Mouse (Mus musculus): ENCODE results near the gene Klhdc3. TPM values are rescaled to one million over a fixed set of nuclear protein-coding genes. Genes with fewer than 3 reads are reported as not detected.

The Klhdc3 gene
- total and polyA plus RNA-seq, 3 experiments, result 19.5 to 126 (median 72.3) TPM

DNA sequence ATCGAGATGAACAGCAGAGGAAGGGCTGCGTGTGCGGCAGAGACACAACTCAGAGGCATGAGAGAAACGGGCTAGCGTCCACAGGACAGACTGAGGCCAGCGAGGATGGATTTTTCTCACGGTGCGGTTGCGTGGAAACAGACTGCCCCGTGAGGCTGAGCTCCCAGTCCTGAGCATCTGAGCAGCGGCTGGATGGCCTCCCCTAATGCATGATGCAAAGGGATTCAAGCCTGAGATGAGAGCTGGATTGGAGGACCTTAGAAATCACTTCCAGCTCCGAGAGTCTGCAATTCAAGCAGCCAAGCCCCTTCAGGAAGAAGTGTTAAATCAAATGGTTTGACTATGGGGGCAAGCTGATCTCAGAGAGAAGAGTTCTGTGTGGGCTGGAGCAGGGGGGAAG, 20.8 kb upstream of the Klhdc3 start:
- H3K36me3 ChIP-seq (replicated peaks in 1 of 2; ENCODE audit: control insufficient read depth in 1 of 2, insufficient read depth in 1 of 2, low read length in 1 of 2), result peaks cover 8 to 51% of the 10 kb centered on the region in 2 experiments
- peaks cover 11 to 31% of the 10 kb centered on the region in 2 experiments for H3K4me1 ChIP-seq (ENCODE audit: control insufficient read depth in 1 of 2, insufficient read depth in 2 of 2)
- DNase-seq (ENCODE audit: extremely low read depth), result no peak
- no peak overlapping the region for H3K4me3 ChIP-seq (replicated peaks in 1 of 3; ENCODE audit: low read depth in 2 of 3, low read length in 2 of 3, poor library complexity in 1 of 3)
- peaks cover 12% of the 10 kb centered on the region for H3K79me2 ChIP-seq (replicated peaks; ENCODE audit: control insufficient read depth, extremely low read depth, insufficient read depth, poor library complexity, severe bottlenecking)
- TF ChIP-seq MAX (IDR thresholded peaks at IDR 0.05; ENCODE audit: low read length) (no peak), UBTF (IDR thresholded peaks at IDR 0.05; ENCODE audit: low read depth, low read length) (no peak), TCF12 (IDR thresholded peaks at IDR 0.05; ENCODE audit: low read depth, low read length) (no peak), MXI1 (IDR thresholded peaks at IDR 0.05; ENCODE audit: low read depth, low read length) (no peak)
- H3K9ac ChIP-seq (ENCODE audit: insufficient read depth, low read depth), result no peak overlapping the region
- dilution Hi-C loops (cut with MboI; ENCODE audit: extremely low pct_ligation_motif_present, extremely low pct_unique_long_range_greater_than_20kb, low sequenced_read_pairs) (no loop called here), in situ Hi-C loops (cut with MboI; ENCODE audit: low pct_ligation_motif_present, low pct_unique_long_range_greater_than_20kb, low sequenced_read_pairs) (no loop called here)
- no peaks in the 10 kb centered on the region for H3K9me3 ChIP-seq (replicated peaks; ENCODE audit: low read length)
- no peaks in the 10 kb centered on the region for H3K27me3 ChIP-seq (replicated peaks)
- no peak overlapping the region for H3K27ac ChIP-seq (ENCODE audit: insufficient read depth, low read depth)
- H3K4me2 ChIP-seq (ENCODE audit: insufficient read depth, low read depth, poor library complexity, severe bottlenecking), result no peak overlapping the region

DNA sequence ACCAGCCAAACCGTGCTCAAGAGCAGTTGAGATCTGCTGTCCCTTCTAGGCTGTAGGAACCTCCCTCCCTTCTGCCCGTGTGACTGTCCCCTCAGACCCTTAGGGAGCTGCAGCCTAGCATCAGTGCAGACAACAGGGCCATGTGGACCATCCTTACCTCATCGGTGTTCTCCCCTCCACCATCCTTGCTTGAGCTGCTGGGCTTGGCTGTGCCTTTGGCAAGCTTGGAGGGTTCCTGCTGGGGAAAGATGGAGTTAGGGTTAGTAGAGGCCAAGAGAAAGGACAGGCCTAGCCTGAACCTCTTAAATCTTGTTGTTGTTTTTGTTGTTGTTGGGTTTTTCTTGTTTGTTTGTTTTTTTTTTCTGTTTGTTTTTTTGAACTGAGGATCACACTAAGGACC, 19.2 kb upstream of the Klhdc3 start:
- Histone ChIP-seq H3K4me1 (ENCODE audit: control insufficient read depth in 1 of 2, insufficient read depth in 2 of 2) (peaks cover 11 to 24% of the 10 kb centered on the region in 2 experiments), H3K9ac (ENCODE audit: insufficient read depth, low read depth) (no peak overlapping the region), H3K27me3 (replicated peaks) (no peaks in the 10 kb centered on the region), H3K36me3 (replicated peaks in 1 of 2; ENCODE audit: control insufficient read depth in 1 of 2, insufficient read depth in 1 of 2, low read length in 1 of 2) (peaks cover 8 to 63% of the 10 kb centered on the region in 2 experiments), H3K27ac (ENCODE audit: insufficient read depth, low read depth) (no peak overlapping the region), H3K4me3 (replicated peaks in 1 of 3; ENCODE audit: low read depth in 2 of 3, low read length in 2 of 3, poor library complexity in 1 of 3) (no peak overlapping the region), H3K79me2 (replicated peaks; ENCODE audit: control insufficient read depth, extremely low read depth, insufficient read depth, poor library complexity, severe bottlenecking) (peaks cover 12% of the 10 kb centered on the region), H3K4me2 (ENCODE audit: insufficient read depth, low read depth, poor library complexity, severe bottlenecking) (no peak overlapping the region), H3K9me3 (replicated peaks; ENCODE audit: low read length) (no peaks in the 10 kb centered on the region)
- in situ Hi-C loops (cut with MboI; ENCODE audit: low pct_ligation_motif_present, low pct_unique_long_range_greater_than_20kb, low sequenced_read_pairs), result no loop called here
- TF ChIP-seq ETS1 (conservative IDR thresholded peaks at IDR 0.05; ENCODE audit: low read depth, low read length) (no peak), ZNF384 (IDR thresholded peaks at IDR 0.05; ENCODE audit: low read depth, low read length) (no peak), USF1 (IDR thresholded peaks at IDR 0.05; ENCODE audit: low read depth, low read length) (no peak), ZC3H11A (IDR thresholded peaks at IDR 0.05; ENCODE audit: low read depth, low read length) (no peak), HCFC1 (IDR thresholded peaks at IDR 0.05; ENCODE audit: low read depth, low read length) (no peak)
- dilution Hi-C loops (cut with MboI; ENCODE audit: extremely low pct_ligation_motif_present, extremely low pct_unique_long_range_greater_than_20kb, low sequenced_read_pairs), result no loop called here
- DNase-seq (ENCODE audit: extremely low read depth), result no peak

DNA sequence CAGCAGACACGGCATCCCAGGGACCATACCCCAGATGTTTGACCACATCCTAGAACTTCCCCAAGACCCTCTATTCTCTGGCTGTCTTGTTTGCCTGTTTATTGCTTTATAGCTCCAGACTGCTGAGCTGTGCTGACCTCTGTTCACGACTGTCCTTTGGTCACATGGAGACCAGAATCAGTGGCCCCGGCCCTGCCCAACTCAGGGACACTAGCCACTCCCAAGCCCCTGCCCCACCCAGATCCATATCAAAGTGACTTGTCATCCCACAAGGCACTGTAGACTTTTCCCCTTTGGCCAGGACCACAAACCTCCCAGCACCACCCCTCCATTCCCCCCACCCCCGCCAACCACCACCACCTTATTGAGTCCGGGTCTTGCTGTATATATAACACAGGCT, 18.5 kb upstream of the Klhdc3 start:
- H3K79me2 ChIP-seq (replicated peaks; ENCODE audit: control insufficient read depth, extremely low read depth, insufficient read depth, poor library complexity, severe bottlenecking), result peaks cover 10% of the 10 kb centered on the region
- in situ Hi-C loops (cut with MboI; ENCODE audit: low pct_ligation_motif_present, low pct_unique_long_range_greater_than_20kb, low sequenced_read_pairs) (no loop called here), dilution Hi-C loops (cut with MboI; ENCODE audit: extremely low pct_ligation_motif_present, extremely low pct_unique_long_range_greater_than_20kb, low sequenced_read_pairs) (no loop called here)
- H3K4me2 ChIP-seq (ENCODE audit: insufficient read depth, low read depth, poor library complexity, severe bottlenecking), result no peak overlapping the region
- H3K27ac ChIP-seq (ENCODE audit: insufficient read depth, low read depth), result no peak overlapping the region
- DNase-seq (ENCODE audit: extremely low read depth), result no peak
- H3K4me3 ChIP-seq (replicated peaks in 1 of 3; ENCODE audit: low read depth in 2 of 3, low read length in 2 of 3, poor library complexity in 1 of 3), result no peak overlapping the region
- peaks cover 8 to 66% of the 10 kb centered on the region in 2 experiments for H3K36me3 ChIP-seq (replicated peaks in 1 of 2; ENCODE audit: control insufficient read depth in 1 of 2, insufficient read depth in 1 of 2, low read length in 1 of 2)
- no peaks in the 10 kb centered on the region for H3K9me3 ChIP-seq (replicated peaks; ENCODE audit: low read length)
- H3K4me1 ChIP-seq (ENCODE audit: control insufficient read depth in 1 of 2, insufficient read depth in 2 of 2), result peaks cover 11 to 24% of the 10 kb centered on the region in 2 experiments
- no peak overlapping the region for H3K9ac ChIP-seq (ENCODE audit: insufficient read depth, low read depth)
- H3K27me3 ChIP-seq (replicated peaks), result no peaks in the 10 kb centered on the region
- TF ChIP-seq NRF1 (IDR thresholded peaks at IDR 0.05; ENCODE audit: low read depth, low read length) (no peak), IRF4 (IDR thresholded peaks at IDR 0.05; ENCODE audit: low read depth, low read length) (no peak), SIN3A (IDR thresholded peaks at IDR 0.05; ENCODE audit: low read length) (no peak), TBP (conservative IDR thresholded peaks at IDR 0.05; ENCODE audit: low read depth, low read length) (no peak), ETS1 (conservative IDR thresholded peaks at IDR 0.05; ENCODE audit: low read depth, low read length) (no peak), POLR2A (IDR thresholded peaks at IDR 0.05; ENCODE audit: low read depth, low read length) (no peak), USF2 (conservative IDR thresholded peaks at IDR 0.05; ENCODE audit: low read depth, low read length) (no peak), ZC3H11A (IDR thresholded peaks at IDR 0.05; ENCODE audit: low read depth, low read length) (no peak), MXI1 (IDR thresholded peaks at IDR 0.05; ENCODE audit: low read depth, low read length) (no peak), CTCF (conservative IDR thresholded peaks at IDR 0.05 in 1 of 2, IDR thresholded peaks at IDR 0.05 in 1 of 2; ENCODE audit: low read depth in 2 of 2, low read length in 2 of 2) (no peak)

All from CH12.LX (cell line).